Mouse (Mus musculus): Measurements from ENCODE around the gene C530008M17Rik.
"Not testable (repeated sequence)": the region's sequence is repeated elsewhere in the genome, so short reads cannot be mapped to it uniquely, and the experiment has no call there.

Gene C530008M17Rik

GRCm38 (mm10) chr5:76904713-76905404 is 248.5 kb downstream of the C530008M17Rik start:
- no peak for DNase-seq (ENCODE audit: low spot score in 2 of 2)

GRCm38 (mm10) chr5:76905405-76906154 is 249.3 kb downstream of the C530008M17Rik start, which contains the start of gene Aasdh:
Gene Aasdh, minus strand, starts transcription at chr5:76905514.
- peak; percentile 90 to 91 for DNase-seq (ENCODE audit: low spot score in 2 of 2)

- no peak for DNase-seq (ENCODE audit: low spot score in 2 of 2)
Measured at GRCm38 (mm10) chr5:76906155-76906499, 249.8 kb downstream of the C530008M17Rik start.

GRCm38 (mm10) chr5:76910807-76911206 is 254.5 kb downstream of the C530008M17Rik start:
- DNase-seq (ENCODE audit: low spot score in 2 of 2), result no peak

GRCm38 (mm10) chr5:76912522-76912921 is 256.2 kb downstream of the C530008M17Rik start:
- not testable (repeated sequence) for DNase-seq (ENCODE audit: low spot score in 2 of 2)

GRCm38 (mm10) chr5:76922833-76923232 is 266.5 kb downstream of the C530008M17Rik start:
- no peak for DNase-seq (ENCODE audit: low spot score in 2 of 2)
